Mouse (Mus musculus): ENCODE measurements around the gene Onecut1. TPM values are rescaled to one million over a fixed set of nuclear protein-coding genes. Genes with fewer than 3 reads are reported as not detected.

Gene Onecut1
- polyA plus RNA-seq, 1 experiment from 2014 or later, result 0.10 TPM

GRCm38 (mm10) chr9:74911919-74912318 lies 50.2 kb downstream of the Onecut1 start:
- no peak overlapping the region for H3K9ac ChIP-seq (ENCODE audit: low read depth, low read length)
- no peak overlapping the region for H3K4me2 ChIP-seq
- no peak overlapping the region; the same call in 1 of the 2 replicates for H3K27ac ChIP-seq (ENCODE audit: low read depth, low read length)
- ATAC-seq (replicated peaks; ENCODE audit: insufficient number of reproducible peaks, low FRiP score, low TSS enrichment), result no peak
- no peak overlapping the region for H3K4me3 ChIP-seq (ENCODE audit: low read depth, low read length)
- no peaks in the 10 kb centered on the region for H3K36me3 ChIP-seq (ENCODE audit: control insufficient read depth, insufficient read depth, low read length)
- WGBS (ENCODE audit: insufficient replicate concordance), result 31% methylated on average over 2 of the region's 2 CpGs
- peaks cover 11% of the 10 kb centered on the region; the same call in 1 of the 2 replicates for H3K4me1 ChIP-seq (ENCODE audit: control insufficient read depth, insufficient read depth, low read length)
- H3K9me3 ChIP-seq (replicated peaks; ENCODE audit: control insufficient read depth, low read length), result no peaks in the 10 kb centered on the region
- H3K27me3 ChIP-seq (ENCODE audit: control insufficient read depth, insufficient read depth, low read length), result no peaks in the 10 kb centered on the region

DNA sequence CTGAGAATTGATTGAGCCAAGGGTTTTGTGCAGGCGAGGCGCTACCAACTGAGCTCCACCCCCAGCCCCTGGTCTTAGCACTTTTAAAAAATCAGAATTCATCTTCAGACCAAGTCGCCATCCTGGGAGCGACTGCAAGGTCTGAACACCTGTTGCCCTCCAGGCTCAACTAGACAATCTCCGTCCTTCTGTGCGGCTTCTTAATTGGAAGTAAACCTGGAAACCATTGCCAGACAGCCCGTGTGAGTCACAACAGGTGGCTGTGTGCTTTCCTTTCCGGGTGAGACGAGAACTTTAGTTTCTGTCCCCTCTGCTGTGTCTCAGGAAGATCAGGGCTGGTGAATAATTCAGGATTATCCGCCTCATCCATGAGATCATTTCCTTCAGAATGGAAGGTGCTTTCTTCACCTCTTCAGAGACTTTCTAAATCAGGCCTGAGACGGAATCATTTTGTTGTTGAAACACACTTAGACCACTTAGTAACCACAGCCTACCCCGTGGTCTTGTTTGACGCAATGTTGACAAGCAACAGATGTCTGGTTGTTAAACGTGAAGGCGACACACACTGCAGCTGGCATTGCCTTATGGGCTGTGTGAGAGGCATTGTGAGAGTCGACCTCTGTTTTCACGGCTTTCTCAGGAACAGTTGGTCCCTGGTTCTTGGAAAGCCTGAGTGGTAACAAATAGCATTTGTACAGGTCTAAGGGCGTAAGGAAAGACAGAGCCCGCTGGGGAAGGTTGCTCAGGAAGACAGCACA lies 51.1 kb downstream of the Onecut1 start:
- no peak overlapping the region for H3K4me2 ChIP-seq
- H3K9me3 ChIP-seq (replicated peaks; ENCODE audit: control insufficient read depth, low read length), result no peaks in the 10 kb centered on the region
- H3K27me3 ChIP-seq (ENCODE audit: control insufficient read depth, insufficient read depth, low read length), result no peaks in the 10 kb centered on the region
- no peaks in the 10 kb centered on the region for H3K36me3 ChIP-seq (ENCODE audit: control insufficient read depth, insufficient read depth, low read length)
- H3K27ac ChIP-seq (ENCODE audit: low read depth, low read length), result no peak overlapping the region
- ATAC-seq (replicated peaks; ENCODE audit: insufficient number of reproducible peaks, low FRiP score, low TSS enrichment), result no peak
- H3K4me1 ChIP-seq (ENCODE audit: control insufficient read depth, insufficient read depth, low read length), result peaks cover 11% of the 10 kb centered on the region; the same call in 1 of the 2 replicates
- H3K9ac ChIP-seq (ENCODE audit: low read depth, low read length), result no peak overlapping the region
- WGBS (ENCODE audit: insufficient replicate concordance), result 63% methylated on average over 19 of the region's 19 CpGs
- no peak overlapping the region for H3K4me3 ChIP-seq (ENCODE audit: low read depth, low read length)

GRCm38 (mm10) chr9:74915611-74916010 lies 53.9 kb downstream of the Onecut1 start:
- 73% methylated on average over 3 of the region's 3 CpGs for WGBS (ENCODE audit: insufficient replicate concordance)
- H3K4me2 ChIP-seq, result no peak overlapping the region
- no peak overlapping the region for H3K4me3 ChIP-seq (ENCODE audit: low read depth, low read length)
- no peaks in the 10 kb centered on the region for H3K27me3 ChIP-seq (ENCODE audit: control insufficient read depth, insufficient read depth, low read length)
- no peak overlapping the region for H3K9ac ChIP-seq (ENCODE audit: low read depth, low read length)
- no peaks in the 10 kb centered on the region for H3K36me3 ChIP-seq (ENCODE audit: control insufficient read depth, insufficient read depth, low read length)
- ATAC-seq (replicated peaks; ENCODE audit: insufficient number of reproducible peaks, low FRiP score, low TSS enrichment), result no peak
- no peak overlapping the region for H3K27ac ChIP-seq (ENCODE audit: low read depth, low read length)
- peaks cover 11% of the 10 kb centered on the region; the same call in 1 of the 2 replicates for H3K4me1 ChIP-seq (ENCODE audit: control insufficient read depth, insufficient read depth, low read length)
- H3K9me3 ChIP-seq (replicated peaks; ENCODE audit: control insufficient read depth, low read length), result no peaks in the 10 kb centered on the region

GRCm38 (mm10) chr9:74920450-74920849 lies 58.7 kb downstream of the Onecut1 start:
- H3K4me2 ChIP-seq, result no peak overlapping the region
- ATAC-seq (replicated peaks; ENCODE audit: insufficient number of reproducible peaks, low FRiP score, low TSS enrichment), result no peak
- 89% methylated on average over 12 of the region's 12 CpGs for WGBS (ENCODE audit: insufficient replicate concordance)
- H3K4me1 ChIP-seq (ENCODE audit: control insufficient read depth, insufficient read depth, low read length), result peaks cover 8% of the 10 kb centered on the region; the same call in 1 of the 2 replicates
- no peak overlapping the region for H3K4me3 ChIP-seq (ENCODE audit: low read depth, low read length)
- no peak overlapping the region for H3K9ac ChIP-seq (ENCODE audit: low read depth, low read length)
- no peaks in the 10 kb centered on the region for H3K36me3 ChIP-seq (ENCODE audit: control insufficient read depth, insufficient read depth, low read length)
- H3K27me3 ChIP-seq (ENCODE audit: control insufficient read depth, insufficient read depth, low read length), result no peaks in the 10 kb centered on the region
- H3K27ac ChIP-seq (ENCODE audit: low read depth, low read length), result no peak overlapping the region
- no peaks in the 10 kb centered on the region for H3K9me3 ChIP-seq (replicated peaks; ENCODE audit: control insufficient read depth, low read length)

- Histone ChIP-seq H3K27me3 (ENCODE audit: control insufficient read depth, insufficient read depth, low read length) (no peaks in the 10 kb centered on the region), H3K4me2 (no peak overlapping the region), H3K4me1 (ENCODE audit: control insufficient read depth, insufficient read depth, low read length) (peaks cover 8% of the 10 kb centered on the region; the same call in 1 of the 2 replicates), H3K4me3 (ENCODE audit: low read depth, low read length) (no peak overlapping the region), H3K9ac (ENCODE audit: low read depth, low read length) (no peak overlapping the region), H3K9me3 (replicated peaks; ENCODE audit: control insufficient read depth, low read length) (no peaks in the 10 kb centered on the region), H3K36me3 (ENCODE audit: control insufficient read depth, insufficient read depth, low read length) (no peaks in the 10 kb centered on the region), H3K27ac (ENCODE audit: low read depth, low read length) (no peak overlapping the region)
- no peak for ATAC-seq (replicated peaks; ENCODE audit: insufficient number of reproducible peaks, low FRiP score, low TSS enrichment)
- 23% methylated on average over 1 of the region's 1 CpGs for WGBS (ENCODE audit: insufficient replicate concordance)
Measured at GRCm38 (mm10) chr9:74921422-74921821, 59.7 kb downstream of the Onecut1 start.

- H3K9ac ChIP-seq (ENCODE audit: low read depth, low read length), result no peak overlapping the region
- no peaks in the 10 kb centered on the region for H3K9me3 ChIP-seq (replicated peaks; ENCODE audit: control insufficient read depth, low read length)
- H3K4me2 ChIP-seq, result no peak overlapping the region
- H3K4me1 ChIP-seq (ENCODE audit: control insufficient read depth, insufficient read depth, low read length), result peaks cover 8% of the 10 kb centered on the region; the same call in 1 of the 2 replicates
- WGBS (ENCODE audit: insufficient replicate concordance), result 46% methylated on average over 3 of the region's 3 CpGs
- no peak overlapping the region for H3K27ac ChIP-seq (ENCODE audit: low read depth, low read length)
- H3K27me3 ChIP-seq (ENCODE audit: control insufficient read depth, insufficient read depth, low read length), result no peaks in the 10 kb centered on the region
- no peak overlapping the region for H3K4me3 ChIP-seq (ENCODE audit: low read depth, low read length)
- H3K36me3 ChIP-seq (ENCODE audit: control insufficient read depth, insufficient read depth, low read length), result no peaks in the 10 kb centered on the region
- ATAC-seq (replicated peaks; ENCODE audit: insufficient number of reproducible peaks, low FRiP score, low TSS enrichment), result no peak
Measured at GRCm38 (mm10) chr9:74922884-74923283, 61.2 kb downstream of the Onecut1 start.

DNA sequence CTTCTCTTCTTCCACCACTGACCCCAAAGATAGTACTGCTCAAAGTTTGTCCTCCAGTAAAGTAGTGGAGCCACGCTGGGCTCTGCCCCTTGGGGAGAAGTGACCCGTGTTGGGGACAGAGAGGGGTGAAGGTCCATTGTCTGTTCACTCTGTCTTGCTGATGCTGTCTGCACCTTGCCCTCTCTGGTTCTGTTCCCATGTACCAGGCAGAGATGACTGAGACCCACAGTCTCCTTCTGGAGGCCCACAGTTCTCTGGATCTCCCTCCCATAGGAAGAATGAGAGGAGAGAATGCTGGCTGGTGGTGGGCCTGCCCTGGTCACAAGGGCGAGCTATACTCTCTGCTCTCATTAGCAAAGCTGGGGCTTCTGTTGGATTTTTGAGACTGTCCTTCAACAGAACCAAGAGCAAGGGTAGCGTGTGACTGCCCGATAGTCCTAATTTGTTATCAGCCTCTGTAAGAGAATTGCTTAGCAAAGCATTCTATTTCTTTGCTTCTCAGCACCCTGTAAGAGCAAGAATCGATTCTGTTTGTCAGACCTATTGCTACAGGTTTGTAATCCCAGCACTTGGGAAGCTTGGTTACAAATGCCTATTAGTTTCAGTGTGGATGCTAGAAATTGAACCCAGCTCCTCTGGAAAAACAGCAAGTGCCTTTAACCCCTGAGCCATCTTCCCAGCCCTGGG lies 61.7 kb downstream of the Onecut1 start:
- WGBS (ENCODE audit: insufficient replicate concordance), result 84% methylated on average over 6 of the region's 6 CpGs
- no peak for ATAC-seq (replicated peaks; ENCODE audit: insufficient number of reproducible peaks, low FRiP score, low TSS enrichment)
- Histone ChIP-seq H3K4me2 (no peak overlapping the region), H3K4me3 (ENCODE audit: low read depth, low read length) (no peak overlapping the region), H3K9ac (ENCODE audit: low read depth, low read length) (no peak overlapping the region), H3K27ac (ENCODE audit: low read depth, low read length) (no peak overlapping the region), H3K9me3 (replicated peaks; ENCODE audit: control insufficient read depth, low read length) (no peaks in the 10 kb centered on the region), H3K4me1 (ENCODE audit: control insufficient read depth, insufficient read depth, low read length) (peaks cover 8% of the 10 kb centered on the region; the same call in 1 of the 2 replicates), H3K27me3 (ENCODE audit: control insufficient read depth, insufficient read depth, low read length) (no peaks in the 10 kb centered on the region), H3K36me3 (ENCODE audit: control insufficient read depth, insufficient read depth, low read length) (no peaks in the 10 kb centered on the region)

DNA sequence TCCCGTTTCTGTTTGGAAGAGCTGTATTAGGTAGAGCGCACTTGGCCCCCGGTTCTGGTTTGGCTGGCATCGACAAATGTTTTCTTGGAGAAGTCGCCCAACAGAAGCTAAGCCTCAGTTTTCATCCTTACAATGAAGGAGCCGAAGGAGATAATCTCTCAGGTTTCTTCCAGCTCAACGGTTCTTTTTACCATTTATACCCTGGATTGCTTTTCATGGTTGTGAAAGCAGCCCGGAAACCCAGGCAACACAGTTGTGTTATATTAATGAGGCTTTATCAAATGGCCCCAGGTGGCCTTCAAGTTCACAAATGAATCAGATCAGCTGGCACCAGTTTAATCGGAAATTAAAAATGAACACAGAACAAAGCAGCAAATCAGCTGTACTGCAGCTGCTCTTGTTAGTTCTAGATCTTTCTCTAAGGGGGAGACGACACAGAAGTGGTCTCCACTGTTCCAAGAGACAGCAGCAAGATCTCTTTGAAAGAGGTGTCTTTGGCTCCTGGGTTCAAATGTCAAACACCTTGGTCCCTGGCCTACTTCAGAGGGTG lies 63.6 kb downstream of the Onecut1 start:
- no peak overlapping the region for H3K9ac ChIP-seq (ENCODE audit: low read depth, low read length)
- WGBS (ENCODE audit: insufficient replicate concordance), result 85% methylated on average over 10 of the region's 10 CpGs
- no peak overlapping the region for H3K4me2 ChIP-seq
- no peaks in the 10 kb centered on the region for H3K9me3 ChIP-seq (replicated peaks; ENCODE audit: control insufficient read depth, low read length)
- H3K27ac ChIP-seq (ENCODE audit: low read depth, low read length), result no peak overlapping the region
- no peaks in the 10 kb centered on the region for H3K36me3 ChIP-seq (ENCODE audit: control insufficient read depth, insufficient read depth, low read length)
- H3K27me3 ChIP-seq (ENCODE audit: control insufficient read depth, insufficient read depth, low read length), result no peaks in the 10 kb centered on the region
- no peak for ATAC-seq (replicated peaks; ENCODE audit: insufficient number of reproducible peaks, low FRiP score, low TSS enrichment)
- H3K4me3 ChIP-seq (ENCODE audit: low read depth, low read length), result no peak overlapping the region
- peaks cover 8% of the 10 kb centered on the region; the same call in 1 of the 2 replicates for H3K4me1 ChIP-seq (ENCODE audit: control insufficient read depth, insufficient read depth, low read length)

All from heart, embryonic 11.5 days (tissue).